In genomic region chr10:85871698-85872478, GRCm38 (mm10) we compare ENCODE assay signal across 8 mouse cellular contexts. TPM values are rescaled to one million over a fixed set of nuclear protein-coding genes. Genes with fewer than 3 reads are reported as not detected.
DNase-seq lines count a peak whose midpoint lies in the region; ATAC-seq lines count a peak whose summit lies in the region.

No protein-coding gene starts in this region.

- H3K9me3 ChIP-seq in hindbrain, embryonic 15.5 days = no peaks in the 10 kb centered on the region

- peaks cover 23% of the 10 kb centered on the region for H3K36me3 ChIP-seq in hindbrain, embryonic 15.5 days

- H3K27ac ChIP-seq in hindbrain, embryonic 15.5 days (replicated peaks) = peak overlapping the region; percentile 71

- peak overlapping the region; percentile 88 for H3K9ac ChIP-seq in hindbrain, embryonic 15.5 days

- no peaks in the 10 kb centered on the region for H3K27me3 ChIP-seq in hindbrain, embryonic 15.5 days

- H3K4me3 ChIP-seq in hindbrain, embryonic 15.5 days = peak overlapping the region; percentile 96

- H3K4me1 ChIP-seq in hindbrain, embryonic 15.5 days (replicated peaks) = peaks cover 13% of the 10 kb centered on the region

- under 1% methylated on average over 55 of the region's 55 CpGs for WGBS in hindbrain, embryonic 15.5 days

- DNase-seq in T-cell, adult 2 months (ENCODE audit: low spot score) = peak; percentile 86
- DNase-seq in cerebellum, postnatal 36 days = peak; percentile 92 to 93
- DNase-seq in frontal cortex, postnatal 36 days (ENCODE audit: low spot score in 2 of 2) = peak; percentile 94
- peak; percentile 87 for DNase-seq in left cerebral cortex, adult 11 months (ENCODE audit: low spot score)
- DNase-seq in lung, postnatal 4 days = peak; percentile 92 to 93
- DNase-seq in retina, postnatal 7 days (ENCODE audit: low read depth, low spot score) = peak; percentile 88
- DNase-seq in urinary bladder, adult 2 months (ENCODE audit: low spot score) = peak; percentile 88

- H3K4me2 ChIP-seq in hindbrain, embryonic 15.5 days = peak overlapping the region; percentile 75

- peak; percentile 96 for ATAC-seq in hindbrain, embryonic 15.5 days (ENCODE audit: low FRiP score, low read depth)

RNA-seq across cellular contexts. Expression of gene Pwp1, which starts 42.6 kb away (rescaled TPM):
- polyA plus RNA-seq in hindbrain, embryonic 15.5 days (2015; fragmentation: Nextera tagmentation; extraction: Ambion mirVana) = 62.6 and 63.7 TPM in 2 replicates
- polyA plus RNA-seq in urinary bladder, adult 2 months (2012; rRNA removed) = 20.2 and 22.1 TPM in 2 replicates

RNA-seq across cellular contexts. Expression of gene Prdm4, which starts 45.1 kb away (rescaled TPM):
- 21.3 and 24.9 TPM in 2 replicates for polyA plus RNA-seq in hindbrain, embryonic 15.5 days (2015; fragmentation: Nextera tagmentation; extraction: Ambion mirVana)
- polyA plus RNA-seq in urinary bladder, adult 2 months (2012; rRNA removed) = 19.4 and 21.4 TPM in 2 replicates

RNA-seq across cellular contexts. Expression of gene Ascl4, which starts 55.6 kb away (rescaled TPM):
- 0.28 and 0.31 TPM in 2 replicates for polyA plus RNA-seq in hindbrain, embryonic 15.5 days (2015; fragmentation: Nextera tagmentation; extraction: Ambion mirVana)
- 0.04 TPM in 1 of 2 replicates, not detected in the other for polyA plus RNA-seq in urinary bladder, adult 2 months (2012; rRNA removed)

Comparison
In these comparisons a context has a peak if more than half of its experiments do, and no peak if none do; other contexts are left out.
1. Peak in every context shown above with its lines: DNase-seq, ATAC-seq, H3K4me3 ChIP-seq and H3K27ac ChIP-seq.